Mouse (Mus musculus): ENCODE measurements around the gene Atxn1l. TPM values are rescaled to one million over a fixed set of nuclear protein-coding genes. Genes with fewer than 3 reads are reported as not detected.

Gene Atxn1l
- 1 to 10 TPM; 2.5 to 2.6 TPM for polyA plus RNA-seq (2017; shearing (Covaris generic))

GRCm38 (mm10) chr8:109737237-109738048 lies at the start of gene Atxn1l:
Gene Atxn1l (minus strand): TSS chr8:109737739.

GRCm38 (mm10) chr8:109778280-109778977 lies 40.9 kb upstream of the Atxn1l start, which contains the start of gene Ap1g1:
Gene Ap1g1 (plus strand): TSS chr8:109778554.

DNA sequence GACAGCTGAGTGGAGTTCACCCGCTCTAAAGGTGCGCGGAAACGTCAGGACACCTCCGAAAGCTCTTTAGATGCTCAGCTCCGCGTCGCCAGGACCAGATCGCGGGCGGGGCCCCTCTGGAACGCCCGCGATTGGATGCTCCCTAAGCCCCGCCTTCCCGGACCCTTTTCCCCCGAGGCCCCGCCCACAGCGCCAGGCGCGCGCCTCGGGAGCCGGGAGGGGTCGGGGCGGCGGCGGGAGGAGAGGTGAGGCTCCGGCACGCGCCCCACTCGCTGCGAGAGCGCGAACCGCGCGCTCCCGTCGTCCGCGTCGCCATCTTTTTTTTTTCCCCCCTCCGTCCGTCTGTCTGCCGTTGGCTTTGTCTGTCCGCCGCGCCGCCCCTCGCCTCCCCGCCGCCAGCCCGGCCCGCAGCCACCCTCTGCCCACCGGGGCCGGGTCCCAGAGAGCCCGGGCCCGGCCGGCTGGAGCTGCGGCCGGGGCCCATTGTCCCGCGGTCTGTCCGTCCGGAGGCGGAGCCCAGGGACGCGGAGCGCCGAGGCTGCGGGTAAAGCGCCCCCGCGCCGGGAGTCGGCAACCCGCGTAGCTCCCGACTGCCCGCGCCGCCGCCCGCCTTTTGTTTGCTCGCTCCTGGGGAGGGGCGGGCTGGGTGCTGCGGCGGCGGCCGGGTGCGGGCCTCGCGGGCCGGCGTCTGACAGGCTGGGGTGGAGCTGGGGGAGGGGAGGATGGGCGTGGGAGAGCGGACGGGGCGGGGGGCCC lies 32.0 kb downstream of the Atxn1l start, which contains the start of gene Zfp821:
Gene Zfp821, plus strand, starts transcription at position 227 of the 756 bp plus-strand sequence.

DNA sequence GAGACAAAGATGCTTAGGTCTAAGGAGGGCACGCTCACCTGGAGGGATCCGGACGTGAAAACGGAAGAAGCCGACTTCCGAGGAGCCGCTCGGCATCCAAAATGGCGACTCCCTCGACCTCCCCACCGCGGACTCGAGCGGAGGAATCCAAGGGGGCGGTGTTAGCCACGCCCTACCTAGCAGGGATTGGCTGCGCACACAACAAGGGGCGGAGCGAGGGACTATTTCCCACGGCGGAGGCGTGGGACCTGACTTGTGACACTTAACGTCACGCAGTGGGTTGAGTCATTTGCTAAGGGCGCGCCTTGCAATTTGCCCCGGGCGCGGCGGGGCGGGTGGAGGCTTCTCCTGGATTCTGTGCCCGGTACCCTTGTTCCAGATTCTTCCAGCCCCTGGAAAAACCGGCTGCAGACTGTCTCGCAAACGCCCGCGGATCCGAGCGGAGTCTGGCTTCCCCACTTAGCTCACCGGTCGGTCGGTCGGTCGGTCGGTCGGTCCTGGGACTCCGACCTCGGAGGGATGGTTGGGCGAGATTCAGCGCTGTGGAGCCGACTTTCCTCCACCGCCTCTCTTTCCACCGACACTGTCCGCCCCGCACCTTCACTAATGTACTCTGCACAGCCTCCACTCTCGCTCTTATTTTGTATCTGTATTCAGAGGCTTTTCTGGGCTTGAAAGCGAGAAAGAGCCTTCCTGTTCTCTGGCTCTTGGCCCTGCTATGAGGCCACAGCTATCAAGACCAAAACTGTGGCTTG lies 44.2 kb downstream of the Atxn1l start, which contains the start of gene Ist1:
Gene Ist1, minus strand, starts transcription at position 115 of the 755 bp plus-strand sequence.

Other genes with a start within 250 kb of the Atxn1l start
- gene Pmfbp1, start 243.7 kb downstream of the Atxn1l start, polyA plus RNA-seq (2017; shearing (Covaris generic)), result under 1 TPM in 1 of 2 experiments, not detected in 1; 0.10 TPM
- gene Dhx38, start 171.9 kb downstream of the Atxn1l start, polyA plus RNA-seq (2017; shearing (Covaris generic)), result 10 to 100 TPM; 13.5 to 23.9 TPM
- gene Txnl4b, start 171.8 kb downstream of the Atxn1l start, polyA plus RNA-seq (2017; shearing (Covaris generic)), result 1 to 10 TPM; 4.3 to 5.0 TPM
- under 1 TPM in 1 of 2 experiments, not detected in 1; 0.24 TPM for gene Hp, start 158.6 kb downstream of the Atxn1l start, polyA plus RNA-seq (2017; shearing (Covaris generic))
- gene Dhodh, start 129.1 kb downstream of the Atxn1l start, polyA plus RNA-seq (2017; shearing (Covaris generic)), result 10 to 100 TPM; 22.5 to 33.6 TPM
- 1 to 10 TPM in 1 of 2 experiments, under 1 TPM in 1; 0.81 to 1.4 TPM for gene Pkd1l3, start 123.2 kb downstream of the Atxn1l start, polyA plus RNA-seq (2017; shearing (Covaris generic))
- gene Ist1, start 44.5 kb downstream of the Atxn1l start, polyA plus RNA-seq (2017; shearing (Covaris generic)), result 100 to 1,000 TPM; 110 to 140 TPM
- 10 to 100 TPM in 1 of 2 experiments, 1 to 10 TPM in 1; 9.9 to 11.4 TPM for gene Zfp821, start 32.2 kb downstream of the Atxn1l start, polyA plus RNA-seq (2017; shearing (Covaris generic))
- 10 to 100 TPM; 39.3 to 51.7 TPM for gene Ap1g1, start 40.8 kb upstream of the Atxn1l start, polyA plus RNA-seq (2017; shearing (Covaris generic))
- gene Phlpp2, start 130.8 kb upstream of the Atxn1l start, polyA plus RNA-seq (2017; shearing (Covaris generic)), result under 1 TPM; 0.26 to 0.50 TPM
- under 1 TPM in 1 of 2 experiments, not detected in 1; 0.81 TPM for gene Marveld3, start 224.5 kb upstream of the Atxn1l start, polyA plus RNA-seq (2017; shearing (Covaris generic))